Mouse (Mus musculus): Measurements from ENCODE around the gene Spp1. TPM values are rescaled to one million over a fixed set of nuclear protein-coding genes. Genes with fewer than 3 reads are reported as not detected.

The Spp1 gene
- total RNA-seq, 1 experiment from 2014 or later: 8.1 TPM

- no peak for ATAC-seq (replicated peaks in 1 of 2; ENCODE audit: insufficient read depth in 1 of 2, low FRiP score in 2 of 2, low TSS enrichment in 1 of 2, low read depth in 1 of 2, poor library complexity in 2 of 2, severe bottlenecking in 2 of 2)
Measured at GRCm38 (mm10) chr5:104465279-104465678, 30.4 kb downstream of the Spp1 start.

GRCm38 (mm10) chr5:104465731-104466130 lies 30.8 kb downstream of the Spp1 start:
- no peak for ATAC-seq (replicated peaks in 1 of 2; ENCODE audit: insufficient read depth in 1 of 2, low FRiP score in 2 of 2, low TSS enrichment in 1 of 2, low read depth in 1 of 2, poor library complexity in 2 of 2, severe bottlenecking in 2 of 2)

- ATAC-seq (replicated peaks in 1 of 2; ENCODE audit: insufficient read depth in 1 of 2, low FRiP score in 2 of 2, low TSS enrichment in 1 of 2, low read depth in 1 of 2, poor library complexity in 2 of 2, severe bottlenecking in 2 of 2): no peak
Measured at GRCm38 (mm10) chr5:104466816-104467215, 31.9 kb downstream of the Spp1 start.

- no peak for ATAC-seq (replicated peaks in 1 of 2; ENCODE audit: insufficient read depth in 1 of 2, low FRiP score in 2 of 2, low TSS enrichment in 1 of 2, low read depth in 1 of 2, poor library complexity in 2 of 2, severe bottlenecking in 2 of 2)
Measured at GRCm38 (mm10) chr5:104468586-104468985, 33.7 kb downstream of the Spp1 start.

- ATAC-seq (replicated peaks in 1 of 2; ENCODE audit: insufficient read depth in 1 of 2, low FRiP score in 2 of 2, low TSS enrichment in 1 of 2, low read depth in 1 of 2, poor library complexity in 2 of 2, severe bottlenecking in 2 of 2): no peak
Measured at GRCm38 (mm10) chr5:104470981-104471391, 36.1 kb downstream of the Spp1 start.

GRCm38 (mm10) chr5:104472371-104472770 lies 37.5 kb downstream of the Spp1 start:
- ATAC-seq (replicated peaks in 1 of 2; ENCODE audit: insufficient read depth in 1 of 2, low FRiP score in 2 of 2, low TSS enrichment in 1 of 2, low read depth in 1 of 2, poor library complexity in 2 of 2, severe bottlenecking in 2 of 2): no peak

- ATAC-seq (replicated peaks in 1 of 2; ENCODE audit: insufficient read depth in 1 of 2, low FRiP score in 2 of 2, low TSS enrichment in 1 of 2, low read depth in 1 of 2, poor library complexity in 2 of 2, severe bottlenecking in 2 of 2): no peak
Measured at GRCm38 (mm10) chr5:104480367-104480766, 45.4 kb downstream of the Spp1 start.

GRCm38 (mm10) chr5:104482856-104483255 lies 47.9 kb downstream of the Spp1 start:
- no peak for ATAC-seq (replicated peaks in 1 of 2; ENCODE audit: insufficient read depth in 1 of 2, low FRiP score in 2 of 2, low TSS enrichment in 1 of 2, low read depth in 1 of 2, poor library complexity in 2 of 2, severe bottlenecking in 2 of 2)

Other genes starting within 250 kb of the Spp1 start
- gene Dmp1, start 232.5 kb upstream of the Spp1 start, total RNA-seq (2017): 0.74 TPM in 1 of 2 replicates, not detected in the other
- 0.05 and 1.1 TPM in 2 replicates for gene Ibsp, start 135.9 kb upstream of the Spp1 start, total RNA-seq (2017)
- gene Mepe, start 109.8 kb upstream of the Spp1 start, total RNA-seq (2017): not detected in 2 replicates
- 11.9 and 13.0 TPM in 2 replicates for gene Pkd2, start 24.3 kb downstream of the Spp1 start, total RNA-seq (2017)
- gene BC005561, start 73.2 kb downstream of the Spp1 start, total RNA-seq (2017): 15.1 and 22.8 TPM in 2 replicates